Mouse (Mus musculus) lung, embryonic 14.5 days (tissue): ENCODE data around the gene Lmna. TPM values are rescaled to one million over a fixed set of nuclear protein-coding genes. Genes with fewer than 3 reads are reported as not detected.

Experiments
- ATAC-seq: fragments of 200-750 bp; cut with Nextera tagmentation; 2 replicates; pipeline ENCODE4 v1.8.0; 2017; ENCODE audit warnings: mild to moderate bottlenecking, moderate TSS enrichment, moderate library complexity; ENCODE audit not compliant: insufficient read depth
- DNase-seq: peaks from one replicate; pipeline ENCODE4 v3.0.0-alpha.2; 2015
- H3K27ac ChIP-seq: fragments of 300-500 bp; sonication (generic); 2 replicates; pipeline ENCODE4 v1.5.1; 2014; ENCODE audit warnings: low read depth, mild to moderate bottlenecking, moderate library complexity
- H3K27me3 ChIP-seq: fragments of 300-500 bp; sonication (generic); 2 replicates; pipeline ENCODE4 v1.6.1; 2014; ENCODE audit warnings: low read length, control low read depth; ENCODE audit not compliant: insufficient read depth
- H3K36me3 ChIP-seq: fragments of 300-500 bp; sonication (generic); 2 replicates; pipeline ENCODE4 v1.6.1; 2014; ENCODE audit warnings: control low read depth; ENCODE audit not compliant: insufficient read depth
- H3K4me1 ChIP-seq: fragments of 300-500 bp; sonication (generic); 2 replicates; pipeline ENCODE4 v1.6.1; 2014; ENCODE audit warnings: antibody characterized with exemption, control low read depth; ENCODE audit not compliant: insufficient read depth
- H3K4me2 ChIP-seq: fragments of 300-500 bp; sonication (generic); 2 replicates; pipeline ENCODE4 v1.6.1; 2014; ENCODE audit warnings: mild to moderate bottlenecking
- H3K4me3 ChIP-seq: fragments of 300-500 bp; sonication (generic); 2 replicates; pipeline ENCODE4 v1.5.1; 2014; ENCODE audit warnings: low read depth, low read length
- H3K9ac ChIP-seq: fragments of 300-500 bp; sonication (generic); 2 replicates; pipeline ENCODE4 v1.6.1; 2014
- H3K9me3 ChIP-seq: fragments of 300-500 bp; sonication (generic); 2 replicates; pipeline ENCODE4 v1.6.1; 2016; ENCODE audit warnings: low read depth, low read length, control low read depth
- CTCF ChIP-seq: IDR thresholded peaks from 2 replicates; pipeline ENCODE4 v1.5.1; 2016; ENCODE audit warnings: antibody characterized with exemption, low read depth
- WGBS: fragments of 180-500 bp; shearing (Covaris S2); extraction: QIAGEN DNeasy Blood & Tissue Kit; methylation state at CpG from one replicate; pipeline ENCODE4 v1.1.7; 2014; 5-methylcytosine and 5-hydroxymethylcytosine counted together
- polyA plus RNA-seq: library from polyadenylated mRNA; unstranded; fragments of >200 nt; fragmentation: Nextera tagmentation; extraction: Ambion mirVana; gene quantifications from 2 replicates; pipeline ENCODE4 v1.2.1, GENCODE M21; 2014

The Lmna gene
- polyA plus RNA-seq, 1 experiment from 2014 or later, result 70.0 TPM

DNA sequence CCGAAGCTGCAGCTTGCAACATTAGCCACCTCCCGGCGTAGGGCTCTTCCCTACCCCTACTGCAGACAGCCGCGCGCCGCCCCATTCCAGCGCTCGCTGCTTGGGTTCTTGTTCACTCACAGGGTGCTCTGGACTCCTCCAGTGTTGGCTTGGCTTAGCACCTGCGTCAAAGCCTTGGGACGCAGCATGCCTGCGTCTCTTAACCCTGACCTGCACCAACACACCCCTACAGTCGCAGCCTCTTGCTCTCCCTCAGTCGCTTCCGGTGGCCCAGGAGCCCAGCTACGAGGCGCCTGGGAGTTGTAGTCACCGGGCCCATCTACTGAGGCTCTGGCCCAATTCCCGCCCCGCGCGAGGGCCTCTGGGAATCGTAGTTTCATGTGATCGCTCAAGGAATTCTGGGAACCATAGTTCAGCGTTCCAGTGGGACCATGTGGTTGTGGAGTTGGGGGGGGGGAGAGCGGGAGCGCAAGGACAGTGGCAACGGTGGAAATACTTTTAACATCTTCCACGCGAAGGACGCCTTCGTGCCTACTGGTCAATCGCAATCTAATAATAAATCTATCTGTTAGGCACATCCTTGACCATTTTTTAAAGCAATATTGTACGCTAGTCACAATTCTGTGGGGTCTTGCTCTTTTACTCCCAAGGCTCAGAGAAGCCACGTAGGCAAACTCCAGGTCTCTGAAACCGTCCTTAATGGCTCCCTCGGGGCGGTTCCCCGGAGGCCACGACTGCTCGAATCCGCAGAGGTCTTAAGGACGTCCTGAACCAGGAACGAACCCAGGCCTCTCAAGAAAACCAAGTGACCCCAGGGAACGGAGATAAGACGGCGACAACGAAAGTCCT is 43.1 kb upstream of the Lmna start, which contains the start of gene Lamtor2:
Gene Lamtor2, minus strand, starts transcription at position 399 of the 849 bp plus-strand sequence.
- H3K9me3 ChIP-seq, result no peaks in the 10 kb centered on the region
- TF ChIP-seq CTCF, result no peak
- H3K9ac ChIP-seq, result peak within 1 kb of the TSS; percentile 88
- peak; percentile 91 for ATAC-seq
- peak within 1 kb of the TSS; percentile 91 for H3K4me3 ChIP-seq
- peak; percentile 99 for DNase-seq
- H3K4me2 ChIP-seq, result peak within 1 kb of the TSS; percentile 92
- H3K27ac ChIP-seq, result peak within 1 kb of the TSS; percentile 99
- peaks cover 26% of the 10 kb centered on the region for H3K36me3 ChIP-seq
- H3K27me3 ChIP-seq, result no peaks in the 10 kb centered on the region
- under 1% methylated on average over 48 of the region's 48 CpGs for WGBS
- 0 out of 2 replicates have a peak, but pooled peaks cover 7% of the 10 kb centered on the region for H3K4me1 ChIP-seq

DNA sequence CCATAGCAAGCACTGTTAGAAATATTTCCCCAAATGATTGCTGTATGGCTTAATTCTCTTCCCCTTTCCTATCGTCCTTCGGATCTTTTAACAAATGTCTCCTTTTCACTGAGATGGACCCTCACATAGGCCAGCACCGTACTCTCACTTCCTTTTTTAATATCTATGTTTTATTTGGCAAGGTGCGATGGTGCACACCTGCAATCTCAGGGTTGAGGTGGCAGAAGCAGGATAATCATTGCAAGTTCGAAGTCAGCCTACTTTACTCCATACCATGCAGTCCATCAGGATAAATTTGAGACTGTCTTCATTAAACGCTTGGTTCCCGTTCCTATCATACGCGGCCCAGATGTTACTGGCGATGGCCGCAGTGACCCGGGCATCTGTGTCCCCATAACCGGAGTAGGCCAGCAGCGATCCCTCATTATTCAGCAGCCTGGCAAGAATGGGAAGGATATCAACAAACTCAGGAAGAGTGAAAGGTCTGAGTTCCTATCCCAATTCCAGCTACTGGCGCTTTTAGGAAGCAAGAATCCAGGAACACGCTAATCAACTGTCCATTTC is 42.4 kb upstream of the Lmna start:
- H3K9ac ChIP-seq, result peak overlapping the region; percentile 60
- DNase-seq (no peak), ATAC-seq (no peak)
- no peak for TF ChIP-seq CTCF
- H3K4me1 ChIP-seq, result 0 out of 2 replicates have a peak, but pooled peaks cover 7% of the 10 kb centered on the region
- WGBS, result 16% methylated on average over 16 of the region's 16 CpGs
- peak overlapping the region; percentile 91 for H3K4me3 ChIP-seq
- no peaks in the 10 kb centered on the region for H3K27me3 ChIP-seq
- peak overlapping the region; percentile 92 for H3K4me2 ChIP-seq
- peak overlapping the region; percentile 74 for H3K27ac ChIP-seq
- H3K9me3 ChIP-seq, result no peaks in the 10 kb centered on the region
- H3K36me3 ChIP-seq, result peaks cover 19% of the 10 kb centered on the region

DNA sequence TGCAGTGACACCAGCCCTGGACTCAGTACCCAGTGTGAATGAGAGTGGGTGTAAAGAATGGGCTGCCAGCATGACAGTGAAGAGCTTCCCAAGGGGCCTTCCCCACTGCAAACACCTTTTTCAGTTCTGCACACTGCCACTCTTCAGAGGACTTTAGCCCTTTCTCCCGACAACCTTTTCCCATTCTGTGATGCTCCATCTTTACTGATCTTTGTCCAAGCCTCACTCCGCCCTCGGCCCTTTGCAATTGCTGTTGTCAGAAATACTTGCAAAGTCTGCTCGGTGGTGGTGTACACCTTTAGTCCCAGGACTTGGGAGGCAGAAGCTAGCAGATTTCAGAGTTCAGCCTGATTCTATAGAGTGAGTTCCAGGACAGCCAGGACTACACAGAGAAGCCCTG is 41.8 kb upstream of the Lmna start:
- no peak for ATAC-seq
- Histone ChIP-seq H3K36me3 (peaks cover 13% of the 10 kb centered on the region), H3K27me3 (no peaks in the 10 kb centered on the region), H3K27ac (no peak overlapping the region), H3K4me3 (peak overlapping the region; percentile 91; the same call in 1 of the 2 replicates), H3K4me1 (0 out of 2 replicates have a peak, but pooled peaks cover 7% of the 10 kb centered on the region), H3K9ac (no peak overlapping the region), H3K4me2 (peak overlapping the region; percentile 92), H3K9me3 (no peaks in the 10 kb centered on the region)
- no peak for TF ChIP-seq CTCF
- DNase-seq, result no peak
- WGBS, result 81% methylated on average over 4 of the region's 4 CpGs

DNA sequence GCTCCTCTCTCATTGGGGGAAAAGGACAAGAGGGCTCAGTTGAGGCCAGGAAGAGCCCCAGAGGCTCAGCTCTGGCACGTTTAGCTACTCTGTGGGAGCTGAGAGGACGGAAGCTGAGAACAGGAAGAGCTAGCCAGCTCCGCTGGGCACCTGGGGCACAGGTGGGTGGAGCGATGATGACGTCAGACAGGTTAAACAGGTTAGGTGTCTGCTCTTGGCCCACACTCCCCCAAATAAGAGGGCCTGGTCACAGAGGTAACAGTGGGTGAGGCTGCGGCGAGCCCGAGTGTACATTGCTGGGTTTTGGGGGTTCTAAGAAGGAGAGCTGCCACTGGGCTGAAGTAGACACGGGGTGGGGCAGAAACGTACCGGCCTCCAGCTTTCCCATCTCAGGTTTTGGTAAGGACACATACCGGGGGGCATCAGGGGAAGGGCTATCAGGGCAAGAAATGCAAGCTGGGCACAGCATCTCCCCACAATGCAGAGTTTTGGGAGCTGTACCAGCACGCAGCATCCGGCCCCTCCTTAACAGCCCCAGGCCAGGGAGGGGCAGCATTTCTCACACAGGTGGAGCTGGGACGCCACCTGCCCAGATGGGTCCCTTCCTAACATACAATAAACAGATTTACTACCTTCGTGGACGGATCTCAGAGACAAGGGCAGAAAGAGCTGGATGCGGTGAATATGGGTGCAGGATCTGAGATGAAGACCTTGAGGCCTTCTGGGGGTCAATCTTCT is 38.6 kb upstream of the Lmna start, which contains the start of gene Rab25:
Gene Rab25, minus strand, starts transcription at position 121 of the 738 bp plus-strand sequence.
- no peak for ATAC-seq
- 36% methylated on average over 18 of the region's 18 CpGs for WGBS
- H3K9ac ChIP-seq, result no peak within 1 kb of the TSS; the same call in 1 of the 2 replicates

DNA sequence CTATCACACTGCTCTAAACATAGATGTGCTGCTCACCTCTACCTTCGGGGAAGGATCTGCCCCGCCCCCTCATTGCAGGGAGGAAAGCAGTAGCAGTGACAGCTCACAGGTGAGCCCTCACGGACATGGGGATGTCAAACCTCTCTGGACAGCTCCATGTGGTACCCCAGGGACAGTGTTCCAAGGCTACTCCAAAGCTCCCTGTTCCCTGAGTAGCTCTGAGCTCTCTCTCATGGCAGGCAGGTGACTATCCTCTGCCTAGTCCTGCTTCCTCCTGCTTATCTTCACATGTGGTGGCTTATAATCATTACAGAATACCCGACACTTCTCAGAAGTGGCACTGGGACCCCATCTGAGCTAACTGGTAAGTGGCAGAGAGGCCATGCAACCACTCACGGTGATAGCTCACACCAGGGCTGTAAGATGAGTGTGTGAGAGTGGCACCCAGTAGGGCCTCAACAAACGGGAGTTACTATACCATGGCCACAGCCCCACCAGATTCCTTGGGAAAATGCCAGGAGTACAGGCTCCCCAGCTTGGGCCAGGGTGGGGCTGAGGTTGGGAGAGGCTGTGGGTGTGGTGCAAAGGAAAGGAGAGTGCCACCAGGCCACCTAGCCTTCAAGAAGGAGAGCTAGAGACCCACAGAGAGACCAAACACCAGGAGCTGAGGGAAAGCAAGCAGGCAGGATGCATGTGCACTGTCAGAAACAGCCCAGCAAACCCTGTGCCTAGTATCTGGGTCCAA is 37.1 kb upstream of the Lmna start:
- Histone ChIP-seq H3K27ac (no peak overlapping the region), H3K27me3 (no peaks in the 10 kb centered on the region), H3K4me1 (no peaks in the 10 kb centered on the region), H3K9ac (no peak overlapping the region), H3K9me3 (no peaks in the 10 kb centered on the region), H3K4me3 (no peak overlapping the region), H3K36me3 (0 out of 2 replicates have a peak, but pooled peaks cover 6% of the 10 kb centered on the region), H3K4me2 (no peak overlapping the region)
- no peak for ATAC-seq
- no peak for TF ChIP-seq CTCF
- WGBS, result 61% methylated on average over 6 of the region's 6 CpGs
- DNase-seq, result no peak

More for the DNA sequence above, 38.6 kb upstream of the Lmna start, which contains the start of gene Rab25:
- no peaks in the 10 kb centered on the region for H3K9me3 ChIP-seq
- 0 out of 2 replicates have a peak, but pooled peaks cover 2% of the 10 kb centered on the region for H3K4me1 ChIP-seq
- H3K4me2 ChIP-seq, result peak within 1 kb of the TSS; percentile 53
- no peaks in the 10 kb centered on the region for H3K27me3 ChIP-seq
- peak within 1 kb of the TSS; percentile 58 for H3K27ac ChIP-seq
- TF ChIP-seq CTCF, result no peak
- DNase-seq, result peak; percentile 77
- 0 out of 2 replicates have a peak, but pooled peaks cover 3% of the 10 kb centered on the region for H3K36me3 ChIP-seq
- H3K4me3 ChIP-seq, result peak within 1 kb of the TSS; percentile 15; the same call in 1 of the 2 replicates

DNA sequence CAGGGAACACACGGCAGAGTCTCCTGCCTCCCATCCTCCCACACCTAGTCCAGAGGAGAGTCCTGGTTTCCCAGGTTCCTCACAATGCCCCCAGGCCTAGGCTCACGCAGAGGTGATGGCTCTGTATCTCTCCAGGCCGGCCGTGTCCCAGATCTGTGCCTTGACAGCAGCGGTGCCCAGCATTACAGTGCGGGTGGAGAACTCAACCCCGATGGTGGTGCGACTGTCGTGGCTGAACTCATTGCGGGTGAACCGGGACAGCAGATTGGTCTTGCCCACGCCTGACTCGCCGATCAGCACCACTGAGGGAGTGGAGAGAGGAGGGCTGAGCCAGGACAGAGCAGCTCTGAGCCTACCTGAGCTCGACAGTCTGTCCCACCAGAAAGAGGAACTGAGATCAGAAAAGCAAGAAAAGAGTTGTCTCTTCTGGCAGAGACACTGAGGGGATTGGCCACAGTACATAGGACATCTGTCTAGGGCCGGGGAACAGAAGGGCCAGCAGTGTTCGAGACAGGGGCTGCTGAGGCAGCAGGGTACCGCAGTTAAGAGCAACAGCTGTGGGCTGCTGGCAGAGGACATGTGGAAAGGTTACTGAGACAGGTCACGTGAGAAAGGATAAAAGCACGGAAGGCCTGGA is 35.3 kb upstream of the Lmna start:
- no peak for ATAC-seq
- Histone ChIP-seq H3K4me2 (no peak overlapping the region), H3K4me1 (no peaks in the 10 kb centered on the region), H3K4me3 (no peak overlapping the region), H3K9me3 (no peaks in the 10 kb centered on the region), H3K27me3 (no peaks in the 10 kb centered on the region), H3K9ac (no peak overlapping the region; the same call in 1 of the 2 replicates), H3K27ac (no peak overlapping the region; the same call in 1 of the 2 replicates), H3K36me3 (peaks cover 19% of the 10 kb centered on the region)
- 61% methylated on average over 20 of the region's 20 CpGs for WGBS
- TF ChIP-seq CTCF, result no peak
- no peak for DNase-seq
